Mouse (Mus musculus) MEL (cell line): ENCODE data around the gene Tmem178b. TPM values are rescaled to one million over a fixed set of nuclear protein-coding genes. Genes with fewer than 3 reads are reported as not detected.

Experiments
- DNase-seq: peaks from one replicate; pipeline ENCODE4 v3.0.0; 2011; ENCODE audit warnings: low read depth, low spot score
- H3K27ac ChIP-seq: 2 replicates; pipeline ENCODE4 v1.5.1; 2012; ENCODE audit warnings: low read depth, mild to moderate bottlenecking, control low read depth, low read length, moderate library complexity; ENCODE audit not compliant: control insufficient read depth
- H3K27me3 ChIP-seq, 2 experiments: fragments of 150-350 bp in 1 of 2; sonication (generic) in 1 of 2; 2 replicates each; pipeline ENCODE4 v1.6.1; 2012; ENCODE audit warnings: low read length in 2 of 2, mild to moderate bottlenecking in 2 of 2, improper control_type of control experiment in 1 of 2, moderate library complexity in 1 of 2; ENCODE audit not compliant: insufficient read depth in 2 of 2, control insufficient read depth in 1 of 2
- H3K36me3 ChIP-seq, 2 experiments: 2 replicates each; pipeline ENCODE4 v1.6.1; 2012 to 2014; ENCODE audit warnings: low read length in 2 of 2, improper control_type of control experiment in 1 of 2, inconsistent platforms in 1 of 2, mild to moderate bottlenecking in 1 of 2; ENCODE audit not compliant: insufficient read depth in 2 of 2, control insufficient read depth in 1 of 2
- H3K4me1 ChIP-seq, 2 experiments: fragments of 150-350 bp in 1 of 2; sonication (generic) in 1 of 2; 2 replicates each; pipeline ENCODE4 v1.6.1; 2012; ENCODE audit warnings: low read length in 2 of 2, improper control_type of control experiment in 1 of 2, mild to moderate bottlenecking in 1 of 2; ENCODE audit not compliant: insufficient read depth in 2 of 2, control insufficient read depth in 1 of 2
- H3K4me3 ChIP-seq, 2 experiments: fragments of 150-350 bp in 1 of 2; sonication (generic) in 1 of 2; 2 replicates each; pipeline ENCODE4 v1.5.1; 2012; ENCODE audit warnings: low read depth in 2 of 2, low read length in 2 of 2, mild to moderate bottlenecking in 2 of 2, moderate library complexity in 2 of 2, control low read depth in 1 of 2, improper control_type of control experiment in 1 of 2; ENCODE audit not compliant: control insufficient read depth in 1 of 2, insufficient read depth in 1 of 2
- H3K79me2 ChIP-seq: 2 replicates; pipeline ENCODE4 v1.6.1; 2012; ENCODE audit warnings: mild to moderate bottlenecking, low read length, moderate library complexity; ENCODE audit not compliant: control insufficient read depth, poor library complexity, insufficient read depth
- H3K9ac ChIP-seq: 2 replicates; pipeline ENCODE4 v1.6.1; 2012; ENCODE audit warnings: low read depth, mild to moderate bottlenecking, control low read depth, low read length, moderate library complexity; ENCODE audit not compliant: control insufficient read depth, poor library complexity, severe bottlenecking
- H3K9me3 ChIP-seq: fragments of 150-350 bp; sonication (generic); replicated peaks from 2 replicates; pipeline ENCODE4 v1.6.1; 2012; ENCODE audit warnings: mild to moderate bottlenecking, low read length, improper control_type of control experiment, moderate library complexity; ENCODE audit not compliant: insufficient read depth
- BHLHE40 ChIP-seq: IDR thresholded peaks from 2 replicates; pipeline ENCODE4 v1.6.1; 2012; ENCODE audit warnings: low read depth, mild to moderate bottlenecking, inconsistent platforms, low read length, improper control_type of control experiment, borderline replicate concordance
- CHD1 ChIP-seq: IDR thresholded peaks from 2 replicates; pipeline ENCODE4 v1.6.1; 2012; ENCODE audit warnings: low read depth, mild to moderate bottlenecking, inconsistent platforms, low read length, improper control_type of control experiment
- CHD2 ChIP-seq: IDR thresholded peaks from 2 replicates; pipeline ENCODE4 v1.6.1; 2011; ENCODE audit warnings: low read length, improper control_type of control experiment
- ETS1 ChIP-seq: IDR thresholded peaks from 2 replicates; pipeline ENCODE4 v1.6.1; 2012; ENCODE audit warnings: low read depth, mild to moderate bottlenecking, inconsistent platforms, low read length, improper control_type of control experiment, moderate library complexity
- HCFC1 ChIP-seq: IDR thresholded peaks from 2 replicates; pipeline ENCODE4 v1.6.1; 2012; ENCODE audit warnings: low read depth, mild to moderate bottlenecking, inconsistent platforms, low read length, improper control_type of control experiment, moderate library complexity
- JUND ChIP-seq: IDR thresholded peaks from 2 replicates; pipeline ENCODE4 v1.6.1; 2011; ENCODE audit warnings: low read depth, mild to moderate bottlenecking, improper control_type of control experiment, low read length
- MAZ ChIP-seq: IDR thresholded peaks from 2 replicates; pipeline ENCODE4 v1.6.1; 2012; ENCODE audit warnings: low read depth, mild to moderate bottlenecking, inconsistent platforms, low read length, improper control_type of control experiment
- MEF2A ChIP-seq: IDR thresholded peaks from 2 replicates; pipeline ENCODE4 v1.6.1; 2014; ENCODE audit warnings: low read depth, mild to moderate bottlenecking, inconsistent platforms, low read length, improper control_type of control experiment; ENCODE audit not compliant: poor library complexity, insufficient replicate concordance, severe bottlenecking; ENCODE audit errors: extremely low read depth
- MXI1 ChIP-seq: IDR thresholded peaks from 2 replicates; pipeline ENCODE4 v1.6.1; 2011; ENCODE audit warnings: mild to moderate bottlenecking, low read depth, low read length, improper control_type of control experiment
- MYB ChIP-seq: IDR thresholded peaks from 2 replicates; pipeline ENCODE4 v1.6.1; 2011; ENCODE audit warnings: mild to moderate bottlenecking, low read depth, low read length, improper control_type of control experiment
- NELFE ChIP-seq: IDR thresholded peaks from 2 replicates; pipeline ENCODE4 v1.6.1; 2011; ENCODE audit warnings: low read depth, low read length, improper control_type of control experiment
- NRF1 ChIP-seq: IDR thresholded peaks from 2 replicates; pipeline ENCODE4 v1.6.1; 2014; ENCODE audit warnings: low read depth, mild to moderate bottlenecking, inconsistent platforms, low read length, improper control_type of control experiment, moderate library complexity; ENCODE audit not compliant: poor library complexity, insufficient read depth, severe bottlenecking
- POLR2A ChIP-seq, 2 experiments: IDR thresholded peaks; 2 replicates each; pipeline ENCODE4 v1.6.1; 2011 to 2012; ENCODE audit warnings: low read length in 2 of 2, mild to moderate bottlenecking in 2 of 2, control low read depth in 1 of 2, improper control_type of control experiment in 1 of 2, low read depth in 1 of 2, moderate library complexity in 1 of 2; ENCODE audit not compliant: control insufficient read depth in 1 of 2, insufficient read depth in 1 of 2, poor library complexity in 1 of 2
- POLR2AphosphoS5 ChIP-seq: IDR thresholded peaks from 2 replicates; pipeline ENCODE4 v1.6.1; 2012; ENCODE audit warnings: low read depth, borderline replicate concordance, mild to moderate bottlenecking, inconsistent platforms, low read length, moderate library complexity, mixed read lengths
- RAD21 ChIP-seq: IDR thresholded peaks from 2 replicates; pipeline ENCODE4 v1.6.1; 2011; ENCODE audit warnings: mild to moderate bottlenecking, low read depth, low read length, improper control_type of control experiment
- RCOR1 ChIP-seq: IDR thresholded peaks from 2 replicates; pipeline ENCODE4 v1.6.1; 2012; ENCODE audit warnings: low read depth, mild to moderate bottlenecking, inconsistent platforms, low read length, improper control_type of control experiment
- SIN3A ChIP-seq: IDR thresholded peaks from 2 replicates; pipeline ENCODE4 v1.6.1; 2012; ENCODE audit warnings: low read length, improper control_type of control experiment, inconsistent platforms
- SMC3 ChIP-seq: IDR thresholded peaks from 2 replicates; pipeline ENCODE4 v1.6.1; 2011; ENCODE audit warnings: low read depth, low read length, improper control_type of control experiment
- TAL1 ChIP-seq: IDR thresholded peaks from 2 replicates; pipeline ENCODE4 v1.6.1; 2012; ENCODE audit warnings: mild to moderate bottlenecking, inconsistent platforms, low read length, moderate library complexity, mixed read lengths
- USF1 ChIP-seq: IDR thresholded peaks from 2 replicates; pipeline ENCODE4 v1.6.1; 2014; ENCODE audit warnings: low read depth, mild to moderate bottlenecking, inconsistent platforms, low read length, improper control_type of control experiment, moderate library complexity
- USF2 ChIP-seq, 2 experiments: IDR thresholded peaks; 2 replicates each; pipeline ENCODE4 v1.6.1; 2011 to 2012; ENCODE audit warnings: improper control_type of control experiment in 2 of 2, low read length in 2 of 2, borderline replicate concordance in 1 of 2, inconsistent platforms in 1 of 2, low read depth in 1 of 2, mild to moderate bottlenecking in 1 of 2; ENCODE audit not compliant: insufficient read depth in 1 of 2
- ZMIZ1 ChIP-seq: IDR thresholded peaks from 2 replicates; pipeline ENCODE4 v1.6.1; 2012; ENCODE audit warnings: low read depth, mild to moderate bottlenecking, inconsistent platforms, low read length, improper control_type of control experiment, moderate library complexity
- polyA plus RNA-seq, 2 experiments: library from polyadenylated mRNA; stranded (reverse) in 1 of 2; unstranded in 1 of 2; fragments of >175 nt in 1 of 2; fragments of >200 nt in 1 of 2; gene quantifications; 2 replicates each; pipeline versions ENCODE4 v1.2.1 to v1.2.4; 2012; ENCODE audit warnings: low replicate concordance in 2 of 2, low read depth in 1 of 2; ENCODE audit not compliant: insufficient read length in 2 of 2, insufficient read depth in 1 of 2, missing spikeins in 1 of 2
- total RNA-seq: library from RNA; depleted of rRNA; stranded (reverse); fragments of 300-350 nt; gene quantifications from 2 replicates; pipeline ENCODE4 v1.2.3, GENCODE M21; 2012

Tmem178b gene
- total and polyA plus RNA-seq, 3 experiments, result not detected

GRCm38 (mm10) chr6:40032901-40033300, 159.8 kb downstream of the Tmem178b start:
- Histone ChIP-seq H3K36me3 (no peaks in the 10 kb centered on the region), H3K27ac (no peak overlapping the region), H3K27me3 (no peaks in the 10 kb centered on the region), H3K79me2 (no peaks in the 10 kb centered on the region), H3K9me3 (no peaks in the 10 kb centered on the region), H3K4me3 (no peak overlapping the region), H3K9ac (no peak overlapping the region), H3K4me1 (no peaks in the 10 kb centered on the region)
- DNase-seq, result no peak
- TF ChIP-seq MAZ, result no peak
- no peak for TF ChIP-seq RAD21
- no peak for TF ChIP-seq RCOR1
- no peak for TF ChIP-seq USF2 (IDR thresholded peaks at IDR 0.05; ENCODE audit: borderline replicate concordance in 1 of 2, insufficient read depth in 1 of 2, low read depth in 1 of 2, low read length in 2 of 2)
- no peak for TF ChIP-seq NELFE
- no peak for TF ChIP-seq NRF1
- no peak for TF ChIP-seq MYB
- TF ChIP-seq SMC3, result no peak
- TF ChIP-seq ETS1, result no peak
- TF ChIP-seq MEF2A, result no peak
- TF ChIP-seq HCFC1, result no peak
- no peak for TF ChIP-seq USF1
- TF ChIP-seq ZMIZ1, result no peak
- TF ChIP-seq POLR2AphosphoS5, result no peak
- TF ChIP-seq CHD1, result no peak
- TF ChIP-seq TAL1, result no peak
- no peak for TF ChIP-seq CHD2
- no peak for TF ChIP-seq SIN3A
- TF ChIP-seq JUND, result no peak
- no peak for TF ChIP-seq POLR2A (IDR thresholded peaks at IDR 0.05; ENCODE audit: control insufficient read depth in 1 of 2, insufficient read depth in 1 of 2, low read depth in 1 of 2, low read length in 2 of 2, poor library complexity in 1 of 2)

GRCm38 (mm10) chr6:40033935-40034334, 160.9 kb downstream of the Tmem178b start:
- no peaks in the 10 kb centered on the region for H3K27me3 ChIP-seq
- TF ChIP-seq ZMIZ1, result no peak
- TF ChIP-seq CHD2, result no peak
- TF ChIP-seq USF2 (IDR thresholded peaks at IDR 0.05; ENCODE audit: borderline replicate concordance in 1 of 2, insufficient read depth in 1 of 2, low read depth in 1 of 2, low read length in 2 of 2), result no peak
- TF ChIP-seq BHLHE40, result no peak
- TF ChIP-seq HCFC1, result no peak
- TF ChIP-seq RAD21, result no peak
- TF ChIP-seq MXI1, result no peak
- TF ChIP-seq SIN3A, result no peak
- no peak for DNase-seq
- H3K9me3 ChIP-seq, result no peaks in the 10 kb centered on the region
- H3K4me1 ChIP-seq, result no peaks in the 10 kb centered on the region
- H3K36me3 ChIP-seq, result no peaks in the 10 kb centered on the region
- H3K4me3 ChIP-seq, result no peak overlapping the region
- no peak overlapping the region for H3K27ac ChIP-seq
- H3K9ac ChIP-seq, result no peak overlapping the region
- H3K79me2 ChIP-seq, result no peaks in the 10 kb centered on the region
